Mouse (Mus musculus) embryonic fibroblast, embryonic 13.5 days (primary cell): ENCODE measurements around the gene Maml2. TPM values are rescaled to one million over a fixed set of nuclear protein-coding genes. Genes with fewer than 3 reads are reported as not detected.
A peak's percentile ranks its signal among the peaks of the same experiment; 100 is the strongest.

ENCODE experiments used
- H3K27ac ChIP-seq: 2 replicates; pipeline ENCODE4 v1.5.1; 2012; ENCODE audit warnings: low read length, control low read depth, inconsistent platforms; ENCODE audit not compliant: insufficient read depth
- H3K4me1 ChIP-seq: 2 replicates; pipeline ENCODE4 v1.6.1; 2011; ENCODE audit warnings: low read length; ENCODE audit not compliant: control insufficient read depth, insufficient read depth
- H3K4me3 ChIP-seq: 2 replicates; pipeline ENCODE4 v1.5.1; 2011; ENCODE audit warnings: mild to moderate bottlenecking, control low read depth, low read length; ENCODE audit not compliant: insufficient read depth
- CTCF ChIP-seq: IDR thresholded peaks from 2 replicates; pipeline ENCODE4 v1.5.1; 2011; ENCODE audit warnings: mild to moderate bottlenecking, control low read depth, low read length, moderate library complexity, borderline replicate concordance; ENCODE audit not compliant: insufficient read depth
- POLR2A ChIP-seq: IDR thresholded peaks from 2 replicates; pipeline ENCODE4 v1.6.1; 2011; ENCODE audit warnings: low read depth, mild to moderate bottlenecking, control low read depth, low read length, moderate library complexity
- polyA plus RNA-seq: library from polyadenylated mRNA; stranded (reverse); fragments of >200 nt; gene quantifications from 2 replicates; pipeline ENCODE4 v1.2.4, GENCODE M21; 2011; ENCODE audit warnings: low read depth; ENCODE audit not compliant: missing spikeins, insufficient read length

Gene Maml2
- polyA plus RNA-seq, 1 experiment: 27.9 TPM

GRCm38 (mm10) chr9:13522061-13522820 lies 224.5 kb downstream of the Maml2 start:
- Histone ChIP-seq H3K27ac (no peak overlapping the region), H3K4me3 (no peak overlapping the region), H3K4me1 (peaks cover 14% of the 10 kb centered on the region)
- TF ChIP-seq CTCF (no peak), POLR2A (no peak)

GRCm38 (mm10) chr9:13523046-13523445 lies 225.3 kb downstream of the Maml2 start:
- H3K4me1 ChIP-seq: peaks cover 14% of the 10 kb centered on the region
- no peak overlapping the region for H3K4me3 ChIP-seq
- no peak overlapping the region for H3K27ac ChIP-seq
- TF ChIP-seq POLR2A: no peak

- H3K4me1 ChIP-seq: peaks cover 14% of the 10 kb centered on the region
- H3K27ac ChIP-seq: peak overlapping the region; percentile 27
- H3K4me3 ChIP-seq: no peak overlapping the region
- TF ChIP-seq POLR2A: no peak
- TF ChIP-seq CTCF: no peak
These were observed 227.3 kb downstream of the Maml2 start for GRCm38 (mm10) chr9:13525075-13525474.

- peak overlapping the region; percentile 27 for H3K27ac ChIP-seq
- H3K4me1 ChIP-seq: peaks cover 14% of the 10 kb centered on the region
- TF ChIP-seq POLR2A (no peak), CTCF (no peak)
- no peak overlapping the region for H3K4me3 ChIP-seq
These were observed 228.0 kb downstream of the Maml2 start for GRCm38 (mm10) chr9:13525561-13526255.

GRCm38 (mm10) chr9:13530575-13530974 lies 232.8 kb downstream of the Maml2 start:
- TF ChIP-seq POLR2A: no peak
- no peak for TF ChIP-seq CTCF
- Histone ChIP-seq H3K4me3 (no peak overlapping the region), H3K4me1 (peaks cover 7% of the 10 kb centered on the region; the same call in 1 of the 2 replicates), H3K27ac (no peak overlapping the region)

DNA sequence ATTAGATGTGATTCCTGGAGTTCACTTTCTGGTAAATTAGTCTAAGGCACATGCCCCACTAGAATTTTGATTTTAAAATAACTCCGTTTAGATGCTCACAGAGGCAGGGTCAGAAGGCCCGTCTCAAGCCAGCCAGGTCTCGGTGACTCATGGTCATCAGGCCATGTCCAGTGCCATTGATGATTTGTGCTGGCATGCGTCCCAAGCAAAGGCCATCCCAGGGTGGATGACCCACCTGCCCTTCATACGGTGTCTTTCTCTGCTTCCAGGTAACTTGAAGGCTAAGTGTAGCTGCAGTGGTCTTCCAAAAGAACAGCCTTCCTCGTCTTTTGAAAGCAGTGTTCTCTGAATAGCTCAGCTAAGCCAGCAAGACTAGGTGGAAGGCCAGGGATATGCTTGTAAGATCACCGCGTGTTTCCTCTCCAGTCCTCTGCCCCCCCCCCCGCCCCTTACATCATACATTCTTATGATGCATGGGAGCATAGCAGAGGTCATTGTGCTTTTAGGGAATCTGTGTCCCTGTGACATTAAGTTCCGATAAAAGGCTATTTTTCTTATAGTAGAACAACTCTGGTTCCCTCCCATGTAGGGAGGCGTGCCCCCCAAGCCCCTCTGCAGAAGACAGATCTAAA lies 235.4 kb downstream of the Maml2 start:
- H3K4me1 ChIP-seq: peaks cover 5% of the 10 kb centered on the region
- H3K4me3 ChIP-seq: no peak overlapping the region
- H3K27ac ChIP-seq: no peak overlapping the region
- no peak for TF ChIP-seq POLR2A
- TF ChIP-seq CTCF: no peak

- TF ChIP-seq CTCF (no peak), POLR2A (no peak)
- Histone ChIP-seq H3K4me1 (peaks cover 7% of the 10 kb centered on the region), H3K4me3 (no peak overlapping the region), H3K27ac (peak overlapping the region; percentile 89)
These were observed 238.0 kb downstream of the Maml2 start for GRCm38 (mm10) chr9:13535803-13536202.

DNA sequence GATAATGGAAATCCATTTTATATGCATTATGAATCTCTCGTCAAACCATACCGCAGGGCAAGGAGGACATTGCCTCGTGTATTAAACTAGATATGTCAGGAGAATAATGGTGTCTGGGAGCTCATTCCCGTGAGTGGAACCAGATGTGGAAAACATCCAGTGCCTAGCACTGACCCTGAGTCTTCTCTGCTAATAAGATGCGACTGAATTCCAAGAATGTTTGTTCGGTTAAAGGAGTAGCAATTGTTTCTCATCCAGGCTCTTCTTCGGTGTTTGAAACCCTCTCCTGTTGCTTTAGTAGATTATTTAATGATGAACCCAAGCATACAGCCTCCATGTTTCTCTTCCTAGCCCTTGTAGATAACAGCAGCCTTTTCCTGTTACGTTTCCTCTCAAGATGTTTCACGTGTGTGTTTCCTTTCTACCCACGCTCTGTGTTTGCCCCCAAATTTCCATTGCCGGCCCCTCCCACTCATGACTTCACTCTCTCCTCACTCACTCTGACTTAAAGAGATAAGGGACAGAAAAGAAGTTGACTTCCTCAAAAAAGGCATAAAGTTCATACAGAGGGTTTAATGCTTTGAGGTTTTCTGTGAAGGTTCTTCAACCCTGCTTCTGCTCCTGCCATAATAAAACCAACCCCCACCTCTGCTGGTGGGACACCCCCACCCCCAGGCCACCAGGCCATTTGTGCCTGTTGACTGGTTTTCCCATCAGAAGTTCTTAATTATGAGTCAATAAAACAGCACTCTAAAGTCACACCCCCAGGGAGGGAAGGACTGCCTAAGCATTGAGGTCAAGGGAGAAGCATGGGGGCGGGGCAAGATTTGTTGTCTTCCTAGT lies 238.9 kb downstream of the Maml2 start:
- no peak for TF ChIP-seq CTCF
- H3K27ac ChIP-seq: peak overlapping the region; percentile 89
- peaks cover 6% of the 10 kb centered on the region for H3K4me1 ChIP-seq
- H3K4me3 ChIP-seq: no peak overlapping the region

DNA sequence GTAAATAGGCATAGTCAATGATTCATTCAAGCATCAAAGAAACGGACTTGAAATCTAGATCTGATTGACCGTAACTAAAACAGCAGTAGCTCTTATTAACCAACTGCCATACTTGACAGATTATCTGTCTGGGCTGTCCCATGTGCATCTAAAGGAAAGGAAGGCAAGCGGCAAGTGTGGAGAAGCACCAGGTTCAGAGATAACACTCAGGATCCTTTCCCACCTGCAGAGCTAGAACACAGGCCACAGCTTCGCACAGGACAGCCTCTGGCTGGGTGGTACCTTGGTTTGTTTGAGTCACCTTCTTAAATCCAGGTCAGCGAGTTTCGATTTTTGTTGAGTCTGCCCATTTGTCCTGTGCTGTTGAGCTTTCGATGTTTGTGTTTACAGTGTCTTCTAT lies 240.4 kb downstream of the Maml2 start:
- no peak overlapping the region for H3K27ac ChIP-seq
- H3K4me3 ChIP-seq: no peak overlapping the region
- H3K4me1 ChIP-seq: peaks cover 9% of the 10 kb centered on the region
- no peak for TF ChIP-seq POLR2A
- TF ChIP-seq CTCF: no peak
